Mouse (Mus musculus) neural tube, embryonic 10.5 days (tissue): ENCODE results near the gene Ctdsp2.

ENCODE experiments used
- DNase-seq: peaks from one replicate; pipeline ENCODE4 v3.0.0-alpha.2; 2017; ENCODE audit warnings: low spot score; ENCODE audit errors: extremely low spot score

The Ctdsp2 gene

DNA sequence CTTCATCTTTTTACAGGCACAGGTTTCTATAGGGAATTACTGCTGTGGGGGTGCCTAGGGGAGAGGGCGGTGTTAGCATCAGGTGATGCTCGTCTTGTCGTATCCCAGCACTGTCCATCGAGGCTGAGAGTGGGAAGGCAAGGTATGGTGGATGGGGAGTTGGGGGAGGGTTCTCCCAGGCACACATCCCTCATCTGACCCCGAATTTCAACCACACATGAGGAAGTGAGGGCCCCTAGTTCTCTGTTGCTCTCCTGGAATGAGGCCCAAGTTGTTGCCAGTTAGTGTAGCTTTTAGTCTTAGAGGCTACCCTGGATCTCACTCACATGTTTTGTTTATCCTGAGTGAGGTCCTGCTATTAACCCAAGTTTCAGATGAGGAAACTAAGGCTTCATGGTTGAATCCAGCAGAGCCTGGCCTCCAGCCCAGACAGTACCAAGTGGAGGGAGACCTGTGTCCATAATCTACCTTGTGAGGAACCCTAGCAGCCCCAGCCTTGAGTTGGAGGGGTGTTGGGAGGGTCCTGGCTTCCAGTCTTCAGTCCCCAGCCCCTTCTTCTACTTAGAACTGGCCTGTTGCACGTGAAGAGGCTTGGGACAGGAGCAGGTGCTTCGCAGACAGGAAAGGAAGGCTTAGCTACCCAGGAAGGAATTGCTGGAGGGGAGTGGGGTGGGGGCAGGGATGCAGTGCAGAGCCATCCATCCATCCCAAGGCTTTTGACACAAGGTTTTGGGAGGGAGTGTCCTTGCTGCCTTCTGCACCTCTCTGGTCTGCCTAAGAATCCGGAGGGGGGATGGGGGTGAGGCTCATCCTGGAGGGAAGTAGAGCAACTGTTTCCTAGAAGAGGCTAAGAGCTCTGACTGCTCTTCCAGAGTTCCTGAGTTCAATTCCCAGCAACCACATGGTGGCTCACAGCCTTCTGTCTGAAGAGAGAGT lies 8.9 kb downstream of the Ctdsp2 start:
- no peak for DNase-seq

DNA sequence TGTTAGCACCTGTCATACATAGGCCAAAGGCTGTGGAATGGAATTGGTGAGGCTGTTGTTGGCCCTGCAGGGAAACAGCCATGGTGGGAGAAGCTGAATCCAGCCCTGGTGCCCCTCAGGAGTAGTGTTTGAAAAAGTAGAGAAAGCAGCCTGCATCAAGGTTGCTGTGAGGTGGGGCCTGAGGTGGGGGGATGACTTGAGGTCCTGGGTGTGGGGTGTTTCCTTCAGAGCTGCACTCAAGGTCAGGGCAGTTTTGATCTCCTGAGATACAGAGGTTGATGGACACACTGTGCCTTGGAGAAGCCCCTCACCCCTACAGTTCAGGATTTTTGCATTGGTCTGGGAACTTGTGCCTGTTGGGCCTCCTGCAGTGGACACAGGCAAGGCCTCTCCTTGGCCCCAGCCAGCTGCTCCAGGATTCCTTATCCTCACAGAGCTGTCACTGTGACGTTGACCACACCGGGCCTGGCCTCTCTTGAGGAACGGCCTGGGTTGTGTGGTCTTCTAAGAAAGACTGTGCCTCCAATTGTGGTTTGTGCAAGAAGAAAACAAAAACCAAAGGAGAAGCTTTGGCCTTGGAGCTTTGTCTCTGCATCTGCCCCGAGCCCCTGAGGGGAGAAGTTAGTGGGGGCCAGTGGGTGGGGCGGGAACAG lies 10.1 kb downstream of the Ctdsp2 start:
- no peak for DNase-seq

DNA sequence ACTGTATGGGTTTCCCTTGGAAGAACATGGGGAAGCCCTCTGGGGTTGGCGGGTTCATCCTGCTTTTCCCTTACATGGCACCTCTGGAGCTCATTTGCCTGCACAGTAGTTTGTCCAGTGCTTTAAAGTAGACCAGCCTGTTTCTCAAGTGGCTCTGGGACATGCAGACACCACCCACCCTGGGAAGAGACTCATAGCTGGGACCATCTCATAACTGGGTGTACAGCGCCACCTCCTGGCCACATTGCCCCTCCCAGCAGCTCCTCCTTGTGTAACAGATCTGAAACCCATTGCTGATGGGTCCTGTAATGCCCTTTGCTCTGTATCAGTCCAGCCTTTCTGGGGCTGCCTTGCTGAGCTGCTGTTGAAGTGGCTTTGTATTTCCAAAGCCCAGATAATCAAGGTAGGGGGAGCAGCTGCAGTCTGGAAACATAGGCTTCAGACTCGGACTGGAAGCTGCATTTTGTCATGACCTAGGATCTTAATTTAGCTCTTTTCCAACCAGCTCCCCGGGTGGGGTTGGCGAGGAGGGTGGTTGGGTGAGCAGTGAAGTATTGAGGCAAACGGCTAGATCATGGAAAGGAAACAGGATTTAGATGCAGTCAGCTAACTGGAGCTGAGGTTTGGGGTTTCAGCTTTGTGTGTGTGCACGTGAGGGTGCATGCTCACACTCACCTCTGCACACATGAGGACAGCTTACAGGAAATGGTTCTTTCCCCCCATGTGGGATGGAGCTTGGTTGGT lies 12.0 kb downstream of the Ctdsp2 start:
- DNase-seq = peak; percentile 90

DNA sequence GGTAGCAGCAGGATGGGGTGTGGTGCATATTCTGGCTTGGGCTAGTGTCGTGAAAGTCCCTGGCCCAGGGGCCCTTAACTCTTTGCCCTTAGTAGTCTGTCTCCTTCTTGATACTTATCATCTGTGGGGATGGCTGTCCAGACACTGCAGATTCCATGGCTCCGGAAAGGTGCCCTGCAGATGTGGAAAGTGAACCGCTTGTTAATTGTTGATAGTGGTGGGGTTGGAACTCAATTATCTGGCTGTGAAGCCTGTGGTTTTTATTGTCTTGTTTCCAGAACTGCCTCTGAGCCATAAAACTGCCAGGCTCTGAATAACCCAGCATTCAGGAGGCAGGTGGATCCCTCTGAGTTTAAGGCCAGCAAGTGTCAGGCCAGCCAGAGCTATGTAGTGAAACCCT lies 13.2 kb downstream of the Ctdsp2 start:
- no peak for DNase-seq

DNA sequence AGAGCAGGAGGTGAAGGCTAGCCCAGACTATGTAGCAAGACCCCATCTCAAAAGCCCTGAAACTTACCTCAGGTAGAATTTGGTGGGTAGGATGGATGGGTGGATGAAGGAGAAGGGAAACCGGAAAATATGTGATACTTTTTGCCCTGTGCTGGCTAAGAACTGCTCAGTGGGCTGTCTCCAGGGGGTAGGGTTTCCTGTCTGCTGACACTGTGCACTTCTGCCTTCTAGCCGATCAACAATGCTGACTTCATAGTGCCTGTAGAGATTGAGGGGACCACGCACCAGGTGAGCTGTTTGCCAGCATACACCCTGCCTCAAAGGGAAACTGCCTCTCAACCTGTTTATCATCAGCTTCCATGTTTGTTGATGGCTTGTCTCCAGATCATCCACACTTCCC lies 15.1 kb downstream of the Ctdsp2 start:
- no peak for DNase-seq

DNA sequence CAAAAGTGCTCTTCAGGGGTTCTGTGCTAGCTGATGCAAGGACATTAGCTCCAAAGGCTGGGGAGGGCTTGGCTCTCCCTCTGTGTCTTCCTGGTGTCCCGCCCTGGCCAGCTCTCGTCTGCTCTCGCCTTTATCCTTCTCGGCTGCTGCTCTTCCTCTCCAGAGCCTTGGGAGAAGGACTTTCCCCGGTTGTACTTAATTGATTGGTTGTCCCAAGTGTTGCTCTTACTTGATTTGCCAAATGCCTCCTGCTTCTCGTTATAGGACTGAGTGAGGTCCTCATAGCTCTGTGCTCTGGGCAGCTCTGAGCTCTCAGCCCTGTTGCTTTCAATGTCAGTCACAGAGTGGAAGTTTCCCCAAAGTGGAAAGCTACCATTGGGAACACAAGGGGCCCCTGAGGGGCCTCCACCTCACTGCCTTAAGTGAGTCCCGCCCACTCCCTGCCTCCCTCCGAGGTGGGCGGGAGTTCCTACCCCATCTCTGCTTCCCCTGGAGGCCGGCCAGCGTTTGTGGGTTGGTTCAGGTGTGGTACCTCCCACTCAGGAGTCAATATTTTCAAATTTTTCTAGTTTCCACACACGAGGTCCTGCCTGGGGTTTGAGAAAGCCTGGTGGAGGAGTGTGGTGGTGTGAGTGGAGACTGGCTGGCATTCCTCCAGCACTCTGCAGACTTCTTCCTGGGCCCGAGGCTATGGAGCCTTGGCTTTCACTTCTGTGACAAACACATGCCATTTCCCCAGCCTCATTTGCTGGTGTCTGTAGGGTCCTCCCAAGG lies 19.0 kb downstream of the Ctdsp2 start:
- DNase-seq = no peak

DNA sequence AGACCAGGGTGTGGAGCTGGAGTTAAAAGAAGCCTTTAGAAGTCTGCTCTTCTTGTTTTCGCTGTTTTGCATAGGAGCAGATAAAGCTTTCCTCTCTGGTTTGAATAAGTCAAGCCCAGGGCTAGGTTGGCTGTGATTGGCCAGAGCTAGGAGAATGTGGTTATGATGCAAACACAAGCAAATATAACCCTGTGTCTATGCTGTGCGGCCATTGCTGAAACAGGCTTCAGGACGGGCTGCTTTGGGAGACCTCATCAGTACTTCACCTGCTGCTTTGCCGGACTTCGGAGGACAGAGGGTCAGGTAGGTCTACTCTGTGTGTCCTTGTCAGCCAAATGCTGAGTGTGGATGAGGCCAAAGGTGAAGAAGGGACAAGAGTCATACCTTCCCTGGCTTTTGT lies 22.0 kb downstream of the Ctdsp2 start, which contains the start of gene Avil:
Avil (plus strand) TSS at position 181 of the 400 bp plus-strand sequence.
- no peak for DNase-seq

DNA sequence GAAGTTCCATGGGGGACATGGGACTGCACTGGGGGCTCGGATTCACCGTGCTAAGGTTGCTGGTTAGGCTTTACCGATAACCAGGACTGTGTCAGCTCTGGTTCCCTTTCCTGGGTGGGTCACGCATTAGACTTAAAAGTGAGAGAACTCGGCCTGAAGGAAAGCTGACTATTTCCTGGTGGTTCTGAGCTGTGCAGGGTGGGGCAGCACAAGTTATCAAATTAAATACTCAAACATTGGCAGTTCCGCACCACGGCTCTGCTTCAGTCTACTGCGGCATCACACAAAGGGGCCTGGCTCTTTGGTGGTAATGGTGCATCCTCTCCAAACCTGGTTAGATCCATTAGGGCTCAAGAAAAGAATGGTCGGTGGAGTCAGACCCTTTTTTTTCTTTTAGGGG lies 22.8 kb downstream of the Ctdsp2 start:
- DNase-seq = no peak

DNA sequence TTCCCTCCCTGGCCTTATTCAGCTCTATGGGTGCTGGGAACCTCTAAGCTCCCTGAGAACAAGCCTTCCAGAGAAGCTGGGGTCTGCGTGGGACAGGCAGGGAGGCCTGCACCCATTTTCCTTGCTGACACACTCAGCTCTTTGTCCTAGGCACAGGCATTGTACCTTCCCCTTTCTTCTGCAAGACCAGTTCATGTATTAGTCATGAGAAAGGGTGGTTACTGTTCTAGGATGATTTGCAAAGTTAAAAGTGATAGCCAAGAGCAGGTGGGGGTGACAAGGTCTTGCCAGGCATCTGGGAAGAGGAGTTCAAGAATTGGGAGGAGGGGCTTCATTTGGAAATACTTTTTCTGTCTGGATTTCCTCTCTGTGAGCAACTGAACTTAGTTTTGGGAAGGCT lies 23.5 kb downstream of the Ctdsp2 start:
- no peak for DNase-seq

DNA sequence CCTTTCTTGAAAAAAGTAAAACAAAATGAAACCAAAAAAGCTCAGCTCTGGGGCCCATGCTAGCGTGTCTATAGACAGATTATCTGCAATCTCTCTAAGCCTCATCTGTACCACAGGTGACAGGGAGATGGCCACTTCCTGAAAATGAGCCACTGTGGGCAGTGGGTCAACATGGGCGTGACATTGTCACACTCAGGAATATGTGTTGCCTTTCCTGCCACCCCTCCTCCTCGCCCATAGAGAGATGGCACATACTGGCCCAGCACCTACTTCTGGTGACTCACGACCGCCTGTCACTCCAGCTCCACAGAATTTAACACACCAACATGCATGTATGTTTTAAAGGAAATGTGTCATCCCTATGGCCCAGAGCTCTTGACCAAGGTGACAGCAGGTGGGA lies 24.2 kb downstream of the Ctdsp2 start:
- no peak for DNase-seq

DNA sequence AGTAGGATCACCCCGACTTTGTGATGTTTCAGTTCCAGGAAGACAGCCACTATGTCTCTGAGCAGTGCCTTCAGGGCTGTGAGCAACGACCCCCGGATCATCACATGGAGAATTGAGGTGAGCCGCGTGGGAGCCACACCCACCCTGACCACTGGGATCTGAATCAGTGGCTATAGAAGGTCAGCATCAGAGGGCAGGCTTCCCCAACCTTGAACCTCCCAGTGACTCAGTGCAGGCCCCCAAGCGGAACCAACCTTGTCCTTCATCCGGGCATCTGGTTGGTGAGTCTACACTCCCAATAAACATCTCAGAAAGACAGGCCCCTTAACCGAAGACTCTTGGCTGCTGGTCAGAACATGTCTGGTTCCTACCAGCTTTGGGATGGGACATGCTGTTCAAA lies 24.8 kb downstream of the Ctdsp2 start:
- DNase-seq = no peak

DNA sequence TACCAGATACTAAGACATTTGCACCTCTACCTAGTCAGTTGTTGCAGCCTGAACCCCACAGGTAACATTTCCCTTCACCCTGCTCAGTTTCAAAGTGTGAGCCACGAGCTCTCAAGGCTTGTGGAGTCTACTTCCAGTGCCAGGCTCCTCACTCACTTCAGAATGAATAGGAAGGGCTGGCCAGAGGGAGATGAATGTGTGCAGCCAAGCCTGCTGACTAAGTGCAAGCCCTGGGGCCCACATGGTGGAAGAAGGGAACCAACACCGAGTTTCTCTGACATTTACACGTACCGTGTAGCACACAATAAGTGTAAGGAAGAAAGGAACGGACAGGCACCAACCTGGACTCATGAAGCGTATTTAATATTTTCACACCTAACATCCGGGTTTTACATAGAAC lies 25.3 kb downstream of the Ctdsp2 start:
- no peak for DNase-seq

DNA sequence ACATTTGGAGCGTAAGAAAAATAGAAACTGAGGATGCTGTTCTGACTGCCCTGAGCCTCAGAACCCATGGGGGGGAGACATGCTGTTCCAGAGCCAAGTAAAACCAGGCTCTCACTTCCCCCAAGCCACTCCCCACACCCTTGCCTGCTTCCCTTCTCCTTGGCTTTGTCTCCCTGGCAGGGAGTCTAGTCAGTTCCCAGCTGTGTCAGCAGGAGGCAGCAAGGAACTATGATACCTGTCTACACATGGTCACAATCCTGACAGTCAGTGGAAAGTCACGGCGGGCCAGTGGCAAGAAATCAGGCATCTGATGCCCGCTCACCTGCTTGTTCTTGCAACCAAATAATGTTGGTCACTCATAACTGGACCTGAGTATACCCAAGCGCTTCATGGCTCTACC lies 38.0 kb downstream of the Ctdsp2 start:
- no peak for DNase-seq

DNA sequence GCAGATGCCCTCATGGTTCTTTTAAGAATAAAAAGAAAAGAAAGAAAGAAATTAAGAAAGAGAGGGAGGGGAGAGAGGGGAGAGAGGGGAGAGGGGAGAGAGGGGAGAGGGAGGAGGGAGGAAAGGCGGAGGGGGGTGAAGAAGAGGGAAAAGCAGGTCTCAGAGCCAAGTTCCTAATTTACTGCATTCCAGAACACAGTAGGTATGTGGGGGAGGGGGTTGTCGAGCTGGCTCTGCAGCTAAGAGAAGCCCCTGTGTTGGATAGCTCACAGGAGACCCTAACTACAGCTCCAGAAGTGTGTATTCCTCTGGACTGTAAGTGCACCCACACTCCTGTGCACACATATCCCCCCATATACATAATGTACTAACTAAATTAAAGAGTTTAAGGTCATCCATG lies 38.6 kb downstream of the Ctdsp2 start:
- no peak for DNase-seq

DNA sequence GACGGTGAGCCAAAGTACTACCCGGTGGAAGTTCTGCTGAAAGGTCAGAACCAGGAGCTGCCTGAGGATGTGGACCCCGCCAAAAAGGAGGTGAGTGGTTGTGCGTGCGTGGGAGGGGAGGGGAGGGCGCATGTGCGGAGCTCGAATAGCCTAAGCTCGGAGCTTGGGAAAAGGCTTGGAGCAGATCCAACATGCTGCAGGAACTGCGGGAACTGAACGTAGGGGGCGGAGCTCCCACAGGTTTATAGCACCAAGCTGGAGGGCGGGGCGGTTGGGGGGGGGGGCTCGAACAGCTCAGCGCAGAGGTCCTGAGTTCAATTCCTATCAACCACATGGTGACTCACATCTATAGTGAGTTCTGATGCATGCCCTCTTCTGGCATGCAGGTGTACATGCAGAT lies 39.9 kb downstream of the Ctdsp2 start:
- DNase-seq = no peak

DNA sequence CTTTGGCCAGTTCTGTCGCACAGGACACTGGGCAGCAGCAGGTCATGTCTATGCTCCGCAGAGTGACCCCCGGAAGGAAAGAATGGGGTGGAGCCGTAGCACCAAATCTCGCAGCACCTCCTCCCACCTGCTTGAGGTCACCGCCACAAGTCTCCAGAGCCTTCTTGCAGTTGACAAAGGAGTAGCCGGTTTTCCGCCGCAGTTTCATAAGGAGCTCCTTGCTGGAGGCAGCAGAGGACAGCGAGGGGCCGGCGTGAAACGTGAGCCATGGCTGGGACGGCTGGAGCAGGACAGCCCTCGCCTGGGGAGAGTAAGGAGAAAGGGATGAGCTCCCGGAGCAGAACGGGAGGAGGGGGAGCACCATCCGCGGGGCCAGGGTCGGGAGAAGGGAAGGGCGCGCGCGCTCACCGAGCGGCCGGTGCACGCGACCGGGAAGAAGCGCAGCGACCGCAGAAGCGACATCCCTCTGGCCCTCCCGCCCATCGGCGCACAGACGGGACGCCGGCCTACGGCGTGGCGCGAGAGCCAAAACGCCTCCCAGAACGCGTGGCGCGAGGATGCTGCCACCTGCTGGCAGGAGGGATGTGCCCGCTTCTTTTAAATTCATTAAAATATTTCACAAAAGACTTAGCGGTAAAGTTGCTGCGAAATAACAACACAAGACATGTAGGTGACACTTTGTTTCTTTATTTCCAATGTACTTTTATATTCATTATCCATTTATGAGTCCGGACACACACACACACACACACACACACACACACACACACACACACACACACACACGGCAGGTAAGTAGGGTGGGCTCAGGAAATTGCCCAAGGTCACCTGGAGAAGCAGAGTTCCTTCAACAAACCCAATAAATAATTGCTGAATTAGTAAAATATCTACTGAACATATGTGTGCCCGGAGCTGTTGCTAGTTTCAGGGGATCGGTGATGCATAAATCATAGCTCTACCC lies 52.1 kb downstream of the Ctdsp2 start, which contains the start of gene Tsfm:
Tsfm (minus strand) TSS at position 505 of the 961 bp plus-strand sequence.
- peak; percentile 94 for DNase-seq

DNA sequence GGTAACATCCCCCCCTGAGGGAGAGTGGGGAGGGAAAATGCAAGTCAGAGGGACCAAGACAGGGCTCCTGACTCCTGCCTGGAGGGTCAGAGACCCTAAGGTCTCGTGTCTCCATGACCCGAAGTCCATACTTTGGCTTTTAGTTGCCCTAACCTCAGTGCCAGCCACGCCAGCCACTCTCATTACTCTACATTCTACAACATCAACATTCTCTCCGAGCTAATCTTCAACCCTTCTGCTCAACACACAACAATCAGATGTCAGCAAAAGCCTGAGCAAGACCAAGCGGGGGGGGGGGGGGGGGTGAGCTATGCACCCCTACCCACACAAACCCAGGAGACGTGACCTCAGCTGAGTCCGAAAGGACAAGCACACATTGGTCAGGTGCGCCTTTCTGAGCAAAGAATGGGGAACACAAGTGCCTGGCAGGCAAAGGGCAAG lies 54.8 kb downstream of the Ctdsp2 start:
- no peak for DNase-seq

DNA sequence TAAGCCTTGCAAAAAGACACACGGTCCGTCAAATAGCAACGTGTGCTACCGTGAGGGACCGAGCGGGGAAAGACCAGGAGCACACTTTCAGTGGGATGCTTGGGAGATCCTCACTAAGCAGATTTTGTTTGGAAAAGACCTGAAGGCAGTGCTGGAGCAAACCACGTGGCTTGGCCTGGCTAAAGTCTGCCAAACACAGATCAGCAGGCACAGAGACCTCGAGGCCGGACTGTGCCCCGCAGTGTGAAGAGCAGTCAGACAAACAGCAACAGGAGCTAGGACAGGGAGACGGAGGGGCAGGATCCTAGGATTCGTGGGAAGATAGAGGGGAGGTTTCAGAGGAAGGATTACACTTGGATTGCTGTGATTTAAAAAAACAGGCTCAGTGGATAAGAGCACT lies 57.8 kb downstream of the Ctdsp2 start:
- no peak for DNase-seq

DNA sequence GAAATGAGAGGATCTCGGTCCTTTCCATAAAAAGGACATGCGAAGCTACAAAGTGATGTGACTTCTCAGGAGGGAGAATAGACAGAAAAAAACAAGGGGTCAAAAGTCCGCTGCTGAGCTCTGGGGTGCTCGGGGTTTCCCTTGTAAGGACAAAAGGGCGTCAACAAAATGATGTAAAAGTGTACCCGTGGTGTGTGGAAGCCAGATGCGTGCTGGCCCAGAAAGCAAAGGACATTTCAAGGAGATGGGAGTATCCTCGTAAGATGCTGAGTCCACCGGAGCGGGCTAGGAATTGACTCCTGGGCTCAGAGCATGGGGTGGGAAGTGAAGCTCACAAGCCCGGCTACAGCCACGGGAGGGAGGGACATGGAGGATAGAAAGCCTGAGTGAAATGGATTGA lies 59.1 kb downstream of the Ctdsp2 start:
- DNase-seq = no peak
